Mouse (Mus musculus): ENCODE measurements at regions not wholly inside any gene's neighbourhood (a gene's known extent, or its start where the extent isn't known, plus 50 kb on each side); places are given as distances from the start of the nearest gene placed in this dataset.

DNA sequence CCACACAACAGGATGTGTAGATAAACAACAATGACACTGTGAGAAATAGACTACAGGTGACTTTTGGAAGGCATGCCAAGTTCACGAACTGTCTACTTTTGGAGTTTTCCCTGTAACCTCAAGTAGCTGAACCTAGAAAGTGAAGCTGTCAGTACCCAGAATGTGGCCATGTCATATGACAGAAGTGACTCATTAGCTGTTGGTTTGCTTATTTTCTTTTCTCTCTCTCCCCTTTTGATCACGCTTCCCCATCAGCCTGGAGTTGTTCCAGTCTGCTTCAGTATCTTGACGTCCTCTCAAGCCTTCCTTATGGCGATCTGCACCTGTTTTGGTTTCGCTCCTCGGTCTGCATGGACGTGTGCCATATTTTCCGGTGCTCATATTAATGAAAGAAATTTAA is 90.8 kb upstream of the Foxq1 start:
- TF ChIP-seq CTCF (IDR thresholded peaks at IDR 0.05; ENCODE audit: low read depth) (no peak), EP300 (IDR thresholded peaks at IDR 0.05; ENCODE audit: low read depth) (no peak)
